Mouse (Mus musculus) forebrain, embryonic 14.5 days (tissue): Measurements from ENCODE around the gene Krtap4-9. TPM values are rescaled to one million over a fixed set of nuclear protein-coding genes. Genes with fewer than 3 reads are reported as not detected.
"Not testable (repeated sequence)": the region's sequence is repeated elsewhere in the genome, so short reads cannot be mapped to it uniquely, and the experiment has no call there.

Source experiments
- ATAC-seq: fragments of 200-750 bp; cut with Nextera tagmentation; 2 replicates; pipeline ENCODE4 v1.8.0; 2017; ENCODE audit warnings: mild to moderate bottlenecking, moderate library complexity
- DNase-seq: peaks from one replicate; pipeline ENCODE4 v3.0.0-alpha.2; 2015; ENCODE audit warnings: low spot score
- H3K27ac ChIP-seq: fragments of 300-500 bp; sonication (generic); 2 replicates; pipeline ENCODE4 v1.5.1; 2014; ENCODE audit warnings: low read depth, mild to moderate bottlenecking, control low read depth, low read length, moderate library complexity
- H3K27me3 ChIP-seq: fragments of 300-500 bp; sonication (generic); replicated peaks from 2 replicates; pipeline ENCODE4 v1.6.1; 2014; ENCODE audit warnings: low read length, control low read depth, mixed read lengths; ENCODE audit not compliant: control insufficient read depth, insufficient read depth
- H3K36me3 ChIP-seq: fragments of 300-500 bp; sonication (generic); 2 replicates; pipeline ENCODE4 v1.6.1; 2014; ENCODE audit warnings: low read length, control low read depth; ENCODE audit not compliant: control insufficient read depth, insufficient read depth
- H3K4me1 ChIP-seq: fragments of 300-500 bp; sonication (generic); 2 replicates; pipeline ENCODE4 v1.6.1; 2014; ENCODE audit warnings: antibody characterized with exemption, low read length, control low read depth; ENCODE audit not compliant: control insufficient read depth, insufficient read depth
- H3K4me2 ChIP-seq: fragments of 300-500 bp; sonication (generic); 2 replicates; pipeline ENCODE4 v1.6.1; 2014; ENCODE audit warnings: mild to moderate bottlenecking, control low read depth, low read length
- H3K4me3 ChIP-seq: fragments of 300-500 bp; sonication (generic); 2 replicates; pipeline ENCODE4 v1.5.1; 2014; ENCODE audit warnings: low read depth, low read length, control low read depth
- H3K9ac ChIP-seq: fragments of 300-500 bp; sonication (generic); 2 replicates; pipeline ENCODE4 v1.6.1; 2014; ENCODE audit warnings: mild to moderate bottlenecking, low read length, control low read depth, moderate library complexity
- H3K9me3 ChIP-seq: fragments of 300-500 bp; sonication (generic); replicated peaks from 2 replicates; pipeline ENCODE4 v1.6.1; 2016; ENCODE audit warnings: low read length, control low read depth, mixed read lengths; ENCODE audit not compliant: control insufficient read depth
- WGBS: fragments of 180-500 bp; shearing (Covaris S2); extraction: QIAGEN DNeasy Blood & Tissue Kit; methylation state at CpG from one replicate; pipeline ENCODE4 v1.1.7; 2014; 5-methylcytosine and 5-hydroxymethylcytosine counted together
- polyA plus RNA-seq: library from polyadenylated mRNA; unstranded; fragments of >200 nt; fragmentation: Nextera tagmentation; extraction: Ambion mirVana; gene quantifications from 2 replicates; pipeline ENCODE4 v1.2.1, GENCODE M21; 2014

The Krtap4-9 gene
- not detected in 2 replicates for polyA plus RNA-seq

GRCm38 (mm10) chr11:99784900-99785299 lies at the start of gene Krtap4-9:
Gene Krtap4-9, plus strand, starts transcription at chr11:99785200.
- H3K27ac ChIP-seq, ATAC-seq, H3K4me3 ChIP-seq, H3K9me3 ChIP-seq, H3K9ac ChIP-seq, H3K27me3 ChIP-seq, H3K4me2 ChIP-seq, H3K36me3 ChIP-seq, DNase-seq, H3K4me1 ChIP-seq: not testable (repeated sequence)

GRCm38 (mm10) chr11:99743985-99744384 lies 41.0 kb upstream of the Krtap4-9 start:
- DNase-seq, result no peak
- WGBS, result 92% methylated on average over 3 of the region's 3 CpGs
- no peak overlapping the region for H3K9ac ChIP-seq
- no peak for ATAC-seq
- no peak overlapping the region for H3K4me2 ChIP-seq
- H3K9me3 ChIP-seq, result no peaks in the 10 kb centered on the region
- no peak overlapping the region for H3K27ac ChIP-seq
- no peaks in the 10 kb centered on the region for H3K27me3 ChIP-seq
- no peak overlapping the region for H3K4me3 ChIP-seq
- no peaks in the 10 kb centered on the region for H3K4me1 ChIP-seq
- no peaks in the 10 kb centered on the region for H3K36me3 ChIP-seq

DNA sequence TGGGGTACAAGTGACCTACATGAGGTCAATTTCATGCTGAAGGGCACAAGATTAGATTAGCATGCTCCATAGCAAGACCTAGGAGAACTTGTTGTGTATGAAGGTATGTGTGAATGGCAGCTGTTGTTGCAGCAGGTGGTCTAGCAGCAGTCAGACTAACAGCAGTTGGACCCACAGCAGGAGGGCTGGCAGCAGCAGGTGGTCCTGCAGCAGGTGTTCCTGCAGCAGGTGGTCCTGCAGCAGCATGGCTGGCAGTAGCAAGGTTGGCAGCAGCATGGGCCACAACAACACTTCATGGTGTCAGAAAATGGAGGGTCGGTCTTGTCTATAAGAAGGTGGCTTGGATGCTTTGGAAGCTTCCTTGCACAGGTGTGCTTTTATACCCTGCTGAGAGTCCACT lies 26.1 kb upstream of the Krtap4-9 start:
- H3K9ac ChIP-seq, result no peak overlapping the region
- no peaks in the 10 kb centered on the region for H3K9me3 ChIP-seq
- DNase-seq, result no peak
- no peak for ATAC-seq
- no peak overlapping the region for H3K27ac ChIP-seq
- H3K36me3 ChIP-seq, result no peaks in the 10 kb centered on the region
- H3K4me2 ChIP-seq, result no peak overlapping the region
- WGBS, result 93% methylated on average over 1 of the region's 1 CpGs
- no peaks in the 10 kb centered on the region for H3K27me3 ChIP-seq
- H3K4me3 ChIP-seq, result no peak overlapping the region
- no peaks in the 10 kb centered on the region for H3K4me1 ChIP-seq

- Histone ChIP-seq H3K36me3 (no peaks in the 10 kb centered on the region), H3K4me2 (no peak overlapping the region), H3K27me3 (no peaks in the 10 kb centered on the region), H3K9me3 (no peaks in the 10 kb centered on the region), H3K4me3 (no peak overlapping the region), H3K27ac (no peak overlapping the region), H3K9ac (no peak overlapping the region), H3K4me1 (no peaks in the 10 kb centered on the region)
- ATAC-seq (no peak), DNase-seq (no peak)
- 81% methylated on average over 2 of the region's 2 CpGs for WGBS
Measured at GRCm38 (mm10) chr11:99768410-99768809, 16.6 kb upstream of the Krtap4-9 start.

GRCm38 (mm10) chr11:99772813-99773212 lies 12.2 kb upstream of the Krtap4-9 start, which contains the start of gene Gm11595:
Gene Gm11595, minus strand, starts transcription at chr11:99772913.
- not testable (repeated sequence) for H3K9me3 ChIP-seq, DNase-seq, H3K27me3 ChIP-seq, H3K36me3 ChIP-seq, H3K4me3 ChIP-seq, H3K9ac ChIP-seq, H3K4me1 ChIP-seq, H3K27ac ChIP-seq, H3K4me2 ChIP-seq, ATAC-seq

DNA sequence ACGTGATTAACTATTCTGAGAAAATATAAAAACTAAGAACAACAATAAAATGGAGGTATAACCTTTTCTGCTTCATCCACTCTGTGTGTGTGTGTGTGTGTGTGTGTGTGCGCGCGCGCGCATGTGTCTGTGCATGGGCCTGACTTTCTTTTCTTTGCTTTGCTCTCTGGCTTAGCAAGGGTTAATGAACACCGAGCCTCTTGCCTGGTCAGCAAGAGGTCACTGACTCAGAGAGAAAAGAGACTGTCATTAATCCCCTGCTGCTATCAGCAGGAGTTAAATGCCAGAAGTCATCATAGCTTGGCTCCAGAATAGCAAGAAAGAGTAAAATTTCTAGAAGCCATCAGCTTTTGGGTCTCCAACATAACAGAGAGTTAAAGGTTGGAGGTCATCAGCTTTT lies 6.6 kb upstream of the Krtap4-9 start:
- Histone ChIP-seq H3K27ac (no peak overlapping the region), H3K27me3 (no peaks in the 10 kb centered on the region), H3K9me3 (no peaks in the 10 kb centered on the region), H3K4me3 (no peak overlapping the region), H3K9ac (no peak overlapping the region), H3K36me3 (no peaks in the 10 kb centered on the region), H3K4me1 (no peaks in the 10 kb centered on the region), H3K4me2 (no peak overlapping the region)
- 40% methylated on average over 7 of the region's 7 CpGs for WGBS
- ATAC-seq (no peak), DNase-seq (no peak)

DNA sequence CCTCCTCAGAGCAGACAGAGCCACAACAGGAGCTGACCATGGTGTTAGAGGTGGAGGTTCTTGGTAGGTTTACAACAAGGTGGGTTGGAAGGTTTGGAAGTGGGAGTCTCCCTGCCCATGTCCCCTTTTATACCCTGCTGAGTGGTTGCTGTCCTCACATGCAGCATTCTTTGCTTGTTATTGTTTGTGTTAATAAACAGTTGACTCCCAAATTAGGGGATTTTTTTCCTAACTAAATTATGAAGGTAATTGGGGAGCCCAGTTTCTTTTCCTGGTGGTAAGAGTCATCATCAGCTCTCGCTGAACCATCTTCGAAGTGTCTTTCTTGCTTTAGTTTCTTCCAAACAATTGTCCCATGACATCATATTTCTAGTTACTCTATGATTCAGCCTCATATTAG lies 4.4 kb upstream of the Krtap4-9 start, which contains the start of gene Krtap4-8:
Krtap4-8 (minus strand) TSS at position 101 of the 400 bp plus-strand sequence.
- Histone ChIP-seq H3K4me3 (no peak within 1 kb of the TSS), H3K4me2 (no peak within 1 kb of the TSS), H3K27me3 (no peaks in the 10 kb centered on the region), H3K36me3 (no peaks in the 10 kb centered on the region), H3K27ac (no peak within 1 kb of the TSS), H3K9ac (no peak within 1 kb of the TSS), H3K9me3 (no peaks in the 10 kb centered on the region), H3K4me1 (no peaks in the 10 kb centered on the region)
- ATAC-seq (no peak), DNase-seq (no peak)
- 94% methylated on average over 2 of the region's 2 CpGs for WGBS

GRCm38 (mm10) chr11:99793367-99793766 lies 8.4 kb downstream of the Krtap4-9 start, which contains the start of gene Gm11596:
Gene Gm11596, minus strand, starts transcription at chr11:99793467.
- Histone ChIP-seq H3K9ac (no peak within 1 kb of the TSS), H3K4me1 (no peaks in the 10 kb centered on the region), H3K9me3 (no peaks in the 10 kb centered on the region), H3K36me3 (no peaks in the 10 kb centered on the region), H3K4me3 (no peak within 1 kb of the TSS), H3K27ac (no peak within 1 kb of the TSS), H3K4me2 (no peak within 1 kb of the TSS), H3K27me3 (no peaks in the 10 kb centered on the region)
- no peak for DNase-seq
- 89% methylated on average over 2 of the region's 2 CpGs for WGBS
- ATAC-seq, result no peak

DNA sequence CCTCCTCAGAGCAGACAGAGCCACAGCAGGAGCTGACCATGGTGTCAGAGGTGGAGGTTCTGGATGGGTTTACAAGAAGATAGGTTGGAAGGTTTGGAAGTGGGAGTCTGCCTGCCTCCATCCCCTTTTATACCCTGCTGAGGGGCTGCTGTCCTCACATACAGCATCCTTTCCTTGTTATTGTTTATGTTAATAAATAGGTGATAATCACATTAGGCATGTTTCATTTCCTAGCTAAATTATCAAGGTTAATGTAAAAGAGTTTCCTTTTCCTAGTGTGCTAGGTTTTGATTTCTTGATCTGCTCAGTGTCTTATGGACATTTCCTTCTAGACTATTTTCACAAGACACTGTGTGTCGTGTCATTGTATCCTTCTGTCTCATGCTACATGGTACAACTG lies 13.8 kb downstream of the Krtap4-9 start, which contains the start of gene Gm11569:
Gm11569 (minus strand) TSS at position 101 of the 400 bp plus-strand sequence.
- not testable (repeated sequence) for H3K9ac ChIP-seq, H3K27ac ChIP-seq, H3K27me3 ChIP-seq, H3K9me3 ChIP-seq, H3K4me1 ChIP-seq, ATAC-seq, H3K4me2 ChIP-seq, H3K4me3 ChIP-seq, H3K36me3 ChIP-seq, DNase-seq
- WGBS, result no CpG with 5 or more reads among the region's 1 CpGs
